Mouse (Mus musculus) CH12.LX (cell line): ENCODE results near the gene Ddx47. TPM values are rescaled to one million over a fixed set of nuclear protein-coding genes. Genes with fewer than 3 reads are reported as not detected.

Source experiments
- DNase-seq: peaks from one replicate; pipeline ENCODE4 v3.0.0-alpha.2; 2013; ENCODE audit errors: extremely low read depth
- H3K27ac ChIP-seq: 2 replicates; pipeline ENCODE4 v1.5.1; 2012; ENCODE audit warnings: low read depth, mild to moderate bottlenecking, control low read depth, moderate library complexity; ENCODE audit not compliant: insufficient read depth
- H3K27me3 ChIP-seq: replicated peaks from 2 replicates; pipeline ENCODE3; 2012; ENCODE audit warnings: inconsistent platforms
- H3K36me3 ChIP-seq, 2 experiments: replicated peaks in 1 of 2; 2 replicates each; pipeline versions ENCODE3 to v1.6.1; 2012; ENCODE audit warnings: inconsistent platforms in 1 of 2, low read length in 1 of 2, mild to moderate bottlenecking in 1 of 2, mixed read lengths in 1 of 2, moderate library complexity in 1 of 2; ENCODE audit not compliant: control insufficient read depth in 1 of 2, insufficient read depth in 1 of 2
- H3K4me1 ChIP-seq, 2 experiments: 2 replicates each; pipeline ENCODE4 v1.6.1; 2012; ENCODE audit warnings: inconsistent platforms in 1 of 2, moderate library complexity in 1 of 2; ENCODE audit not compliant: insufficient read depth in 2 of 2, control insufficient read depth in 1 of 2
- H3K4me2 ChIP-seq: 2 replicates; pipeline ENCODE4 v1.6.1; 2012; ENCODE audit warnings: low read depth, mild to moderate bottlenecking, control low read depth; ENCODE audit not compliant: poor library complexity, insufficient read depth, severe bottlenecking
- H3K4me3 ChIP-seq, 3 experiments: fragments of 150-350 bp in 1 of 3; sonication (generic) in 1 of 3; replicated peaks in 1 of 3; 2 replicates each; pipeline versions ENCODE3 to v1.5.1; 2011 to 2012; ENCODE audit warnings: low read depth in 2 of 3, low read length in 2 of 3, mild to moderate bottlenecking in 2 of 3, moderate library complexity in 2 of 3, control low read depth in 1 of 3, improper control_type of control experiment in 1 of 3, inconsistent platforms in 1 of 3, mixed read lengths in 1 of 3; ENCODE audit not compliant: poor library complexity in 1 of 3
- H3K79me2 ChIP-seq: replicated peaks from 2 replicates; pipeline ENCODE4 v1.6.1; 2012; ENCODE audit warnings: mild to moderate bottlenecking, moderate library complexity; ENCODE audit not compliant: control insufficient read depth, poor library complexity, insufficient read depth, severe bottlenecking; ENCODE audit errors: extremely low read depth
- H3K9ac ChIP-seq: 2 replicates; pipeline ENCODE4 v1.6.1; 2012; ENCODE audit warnings: low read depth, mild to moderate bottlenecking, control low read depth, moderate library complexity; ENCODE audit not compliant: insufficient read depth
- H3K9me3 ChIP-seq: replicated peaks from 2 replicates; pipeline ENCODE3; 2012; ENCODE audit warnings: low read length, inconsistent platforms, mixed read lengths
- CHD1 ChIP-seq: IDR thresholded peaks from 2 replicates; pipeline ENCODE4 v1.6.1; 2012; ENCODE audit warnings: low read depth, low read length, improper control_type of control experiment, inconsistent platforms
- HCFC1 ChIP-seq: IDR thresholded peaks from 2 replicates; pipeline ENCODE4 v1.6.1; 2012; ENCODE audit warnings: low read depth, mild to moderate bottlenecking, inconsistent platforms, low read length, improper control_type of control experiment
- IRF4 ChIP-seq: IDR thresholded peaks from 2 replicates; pipeline ENCODE4 v1.6.1; 2014; ENCODE audit warnings: low read depth, mild to moderate bottlenecking, inconsistent platforms, low read length, improper control_type of control experiment
- JUN ChIP-seq: IDR thresholded peaks from 2 replicates; pipeline ENCODE4 v1.6.1; 2011; ENCODE audit warnings: low read depth, mild to moderate bottlenecking, low read length, improper control_type of control experiment, moderate library complexity; ENCODE audit not compliant: insufficient read depth
- MAFK ChIP-seq: IDR thresholded peaks from 2 replicates; pipeline ENCODE4 v1.6.1; 2011; ENCODE audit warnings: low read length, improper control_type of control experiment; ENCODE audit not compliant: insufficient replicate concordance
- MEF2A ChIP-seq: IDR thresholded peaks from 2 replicates; pipeline ENCODE4 v1.6.1; 2014; ENCODE audit warnings: low read depth, mild to moderate bottlenecking, inconsistent platforms, low read length, improper control_type of control experiment, borderline replicate concordance
- MXI1 ChIP-seq: IDR thresholded peaks from 2 replicates; pipeline ENCODE4 v1.6.1; 2011; ENCODE audit warnings: mild to moderate bottlenecking, low read depth, low read length, improper control_type of control experiment
- POLR2A ChIP-seq: IDR thresholded peaks from 2 replicates; pipeline ENCODE4 v1.6.1; 2011; ENCODE audit warnings: low read depth, mild to moderate bottlenecking, improper control_type of control experiment, low read length
- SIN3A ChIP-seq: IDR thresholded peaks from 2 replicates; pipeline ENCODE4 v1.6.1; 2012; ENCODE audit warnings: low read length, improper control_type of control experiment, inconsistent platforms
- ZKSCAN1 ChIP-seq: IDR thresholded peaks from 2 replicates; pipeline ENCODE4 v1.6.1; 2012; ENCODE audit warnings: low read depth, inconsistent platforms, low read length, improper control_type of control experiment, borderline replicate concordance
- ZMIZ1 ChIP-seq: IDR thresholded peaks from 2 replicates; pipeline ENCODE4 v1.6.1; 2012; ENCODE audit warnings: low read depth, mild to moderate bottlenecking, inconsistent platforms, low read length, improper control_type of control experiment
- dilution Hi-C: fragments of 300-500 bp; cut with MboI; formaldehyde crosslinking; loops from 2 replicates; pipeline ENCODE4 v1.14.3; 2020; ENCODE audit warnings: low sequenced_read_pairs; ENCODE audit not compliant: extremely low pct_unique_long_range_greater_than_20kb, extremely low pct_ligation_motif_present
- in situ Hi-C: fragments of 300-500 bp; cut with MboI; formaldehyde crosslinking; loops from 3 replicates; pipeline ENCODE4 v1.14.3; 2019; ENCODE audit warnings: low sequenced_read_pairs, low pct_ligation_motif_present, low pct_unique_long_range_greater_than_20kb, mixed read lengths
- polyA plus RNA-seq: library from polyadenylated mRNA; unstranded; fragments of >175 nt; gene quantifications from 2 replicates; pipeline ENCODE4 v1.2.1, GENCODE M21; 2012; ENCODE audit warnings: low read depth; ENCODE audit not compliant: insufficient read length
- total RNA-seq, 2 experiments: library from RNA; depleted of rRNA; stranded (reverse); fragments of 300-350 nt in 1 of 2; fragments of >200 nt in 1 of 2; gene quantifications; 2 replicates each; pipeline ENCODE4 v1.2.3; 2012 to 2014

Ddx47 gene
- total and polyA plus RNA-seq, 3 experiments: 61.4 to 110 (median 82.6) TPM

DNA sequence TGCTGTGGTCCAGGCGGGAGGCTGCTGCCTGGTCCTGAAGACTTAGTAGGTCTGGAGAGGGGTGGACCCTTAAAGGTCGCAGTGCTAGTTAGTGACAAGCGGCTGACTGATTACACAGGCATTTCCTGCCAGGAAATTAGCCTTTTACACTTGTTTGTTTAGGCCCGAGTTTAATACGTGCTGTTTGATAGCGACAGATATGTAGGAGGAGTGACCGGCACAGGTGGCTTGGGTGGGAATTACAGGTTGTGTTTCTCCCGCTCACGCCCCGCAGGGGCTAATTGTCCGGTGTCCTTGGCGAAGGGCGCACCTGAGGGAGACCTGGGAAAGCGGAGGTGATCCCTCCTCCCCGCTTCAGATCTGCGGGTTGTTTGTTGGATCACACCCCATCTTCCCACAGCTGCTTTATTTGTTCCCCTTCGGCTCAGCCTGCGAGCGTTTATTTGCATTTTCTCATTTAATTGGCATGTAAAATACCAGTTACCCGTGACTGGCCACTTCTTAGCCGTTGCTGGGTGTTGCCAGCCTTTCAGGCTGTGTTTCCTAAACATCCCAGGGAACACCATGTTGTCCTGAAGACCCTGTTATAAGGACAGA, 29.0 kb downstream of the Ddx47 start:
- Histone ChIP-seq H3K9me3 (no peaks in the 10 kb centered on the region), H3K79me2 (no peaks in the 10 kb centered on the region), H3K4me1 (peaks cover 6 to 7% of the 10 kb centered on the region in 2 experiments), H3K4me3 (no peak overlapping the region), H3K4me2 (no peak overlapping the region), H3K36me3 (no peaks in the 10 kb centered on the region), H3K27me3 (no peaks in the 10 kb centered on the region), H3K9ac (no peak overlapping the region), H3K27ac (no peak overlapping the region)
- TF ChIP-seq SIN3A: no peak
- no peak for TF ChIP-seq MXI1
- no peak for TF ChIP-seq MAFK
- TF ChIP-seq MEF2A: no peak
- TF ChIP-seq ZKSCAN1: no peak
- TF ChIP-seq JUN: no peak
- dilution Hi-C loops (no loop called here), in situ Hi-C loops (no loop called here)
- no peak for DNase-seq

DNA sequence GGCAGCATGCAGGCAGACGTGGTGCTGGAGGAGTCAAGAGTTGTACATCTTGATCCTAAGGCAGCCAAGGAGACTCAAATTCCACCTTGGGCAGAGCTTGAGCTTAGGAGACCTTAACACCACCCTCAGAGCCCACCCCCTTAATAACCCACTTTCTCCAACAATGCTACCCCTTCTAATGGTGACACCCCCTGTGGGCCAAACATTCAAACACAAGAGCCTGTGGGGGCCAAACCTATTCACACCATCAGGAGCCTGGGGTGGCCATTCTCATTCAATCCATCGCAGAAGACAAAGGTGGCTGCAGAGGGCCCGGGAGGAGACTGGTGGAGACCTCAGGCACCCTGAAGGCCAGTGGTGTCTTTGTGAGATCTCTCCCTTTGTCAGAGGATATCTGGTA, 30.5 kb downstream of the Ddx47 start:
- in situ Hi-C loops (no loop called here), dilution Hi-C loops (no loop called here)
- TF ChIP-seq HCFC1 (no peak), IRF4 (no peak), CHD1 (no peak), ZMIZ1 (no peak)
- no peak overlapping the region for H3K27ac ChIP-seq
- H3K4me1 ChIP-seq: peaks cover 13 to 16% of the 10 kb centered on the region in 2 experiments
- no peak for DNase-seq
- H3K36me3 ChIP-seq: no peaks in the 10 kb centered on the region
- no peak overlapping the region for H3K4me3 ChIP-seq
- no peaks in the 10 kb centered on the region for H3K79me2 ChIP-seq
- no peak overlapping the region for H3K9ac ChIP-seq
- no peaks in the 10 kb centered on the region for H3K9me3 ChIP-seq
- no peak overlapping the region for H3K4me2 ChIP-seq
- no peaks in the 10 kb centered on the region for H3K27me3 ChIP-seq

DNA sequence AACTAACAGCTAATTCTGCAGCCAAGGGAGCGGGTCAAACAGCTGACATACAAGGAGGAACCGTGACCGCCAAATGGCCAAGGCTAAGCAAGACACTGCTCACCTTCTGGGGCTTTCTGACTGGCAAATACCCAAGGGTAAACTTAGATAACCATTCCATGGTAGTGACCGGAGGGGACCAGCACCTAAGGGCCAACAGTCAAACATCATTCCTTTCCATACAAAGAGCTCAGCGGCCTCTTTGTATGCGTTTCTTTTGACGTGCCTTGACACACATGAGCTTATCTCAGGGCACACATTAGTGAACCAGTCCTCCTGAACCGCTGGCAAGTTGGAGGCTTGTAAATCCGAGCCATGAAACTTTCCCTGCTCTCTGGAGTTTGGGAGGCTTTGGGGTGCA, 35.9 kb downstream of the Ddx47 start:
- DNase-seq: no peak
- Histone ChIP-seq H3K4me2 (no peak overlapping the region), H3K27ac (no peak overlapping the region), H3K79me2 (no peaks in the 10 kb centered on the region), H3K4me3 (no peak overlapping the region), H3K9ac (no peak overlapping the region), H3K9me3 (no peaks in the 10 kb centered on the region), H3K36me3 (no peaks in the 10 kb centered on the region), H3K4me1 (peaks cover 13 to 16% of the 10 kb centered on the region in 2 experiments), H3K27me3 (peaks cover 2% of the 10 kb centered on the region)
- in situ Hi-C loops (no loop called here), dilution Hi-C loops (no loop called here)
- TF ChIP-seq POLR2A: no peak
